Mouse (Mus musculus): ENCODE measurements around the gene C330021F23Rik. TPM values are rescaled to one million over a fixed set of nuclear protein-coding genes. Genes with fewer than 3 reads are reported as not detected.

The C330021F23Rik gene
- polyA plus RNA-seq (2015; fragmentation: Nextera tagmentation; extraction: Ambion mirVana) = 8.4 and 8.5 TPM in 2 replicates

- peak within 1 kb of the TSS; percentile 35 for H3K4me3 ChIP-seq (ENCODE audit: low read length)
- H3K27ac ChIP-seq (ENCODE audit: low read length) = peak within 1 kb of the TSS; percentile 87
- no peaks in the 10 kb centered on the region for H3K27me3 ChIP-seq (ENCODE audit: insufficient read depth, low read length)
- WGBS = 3% methylated on average over 12 of the region's 12 CpGs
- no peaks in the 10 kb centered on the region for H3K36me3 ChIP-seq (ENCODE audit: insufficient read depth, low read length)
- H3K9me3 ChIP-seq (ENCODE audit: low read length) = no peaks in the 10 kb centered on the region
- peak within 1 kb of the TSS; percentile 62 for H3K9ac ChIP-seq (replicated peaks; ENCODE audit: low read length)
- H3K4me2 ChIP-seq (replicated peaks; ENCODE audit: low read depth, low read length) = peak within 1 kb of the TSS; percentile 53
- H3K4me1 ChIP-seq (ENCODE audit: insufficient read depth, low read length) = peaks cover 8% of the 10 kb centered on the region; the same call in 1 of the 2 replicates
- peak; percentile 90 for ATAC-seq (ENCODE audit: low FRiP score, low TSS enrichment)
Measured at GRCm38 (mm10) chr8:3567641-3568371, at the start of gene C330021F23Rik. Gene C330021F23Rik (plus strand): TSS chr8:3567990.

GRCm38 (mm10) chr8:3522007-3522697 lies 45.6 kb upstream of the C330021F23Rik start:
- no peak for ATAC-seq (ENCODE audit: low FRiP score, low TSS enrichment)
- 91% methylated on average over 13 of the region's 13 CpGs for WGBS

GRCm38 (mm10) chr8:3530816-3531215 lies 37.0 kb upstream of the C330021F23Rik start:
- Histone ChIP-seq H3K4me3 (ENCODE audit: low read length) (no peak overlapping the region), H3K27me3 (ENCODE audit: insufficient read depth, low read length) (no peaks in the 10 kb centered on the region), H3K4me2 (replicated peaks; ENCODE audit: low read depth, low read length) (no peak overlapping the region), H3K9ac (replicated peaks; ENCODE audit: low read length) (no peak overlapping the region), H3K27ac (ENCODE audit: low read length) (no peak overlapping the region), H3K36me3 (ENCODE audit: insufficient read depth, low read length) (peaks cover 34% of the 10 kb centered on the region), H3K9me3 (ENCODE audit: low read length) (no peaks in the 10 kb centered on the region), H3K4me1 (ENCODE audit: insufficient read depth, low read length) (no peaks in the 10 kb centered on the region)
- WGBS = 89% methylated on average over 5 of the region's 5 CpGs
- no peak for ATAC-seq (ENCODE audit: low FRiP score, low TSS enrichment)

More at GRCm38 (mm10) chr8:3522007-3522697, 45.6 kb upstream of the C330021F23Rik start:
- H3K4me2 ChIP-seq (replicated peaks; ENCODE audit: low read depth, low read length) = no peak overlapping the region
- H3K9ac ChIP-seq (replicated peaks; ENCODE audit: low read length) = no peak overlapping the region
- no peaks in the 10 kb centered on the region for H3K4me1 ChIP-seq (ENCODE audit: insufficient read depth, low read length)
- no peak overlapping the region for H3K4me3 ChIP-seq (ENCODE audit: low read length)
- H3K27ac ChIP-seq (ENCODE audit: low read length) = no peak overlapping the region
- H3K36me3 ChIP-seq (ENCODE audit: insufficient read depth, low read length) = peaks cover 45% of the 10 kb centered on the region
- no peaks in the 10 kb centered on the region for H3K27me3 ChIP-seq (ENCODE audit: insufficient read depth, low read length)
- no peaks in the 10 kb centered on the region for H3K9me3 ChIP-seq (ENCODE audit: low read length)

- H3K4me1 ChIP-seq (ENCODE audit: insufficient read depth, low read length) = no peaks in the 10 kb centered on the region
- no peak overlapping the region for H3K4me3 ChIP-seq (ENCODE audit: low read length)
- no peaks in the 10 kb centered on the region for H3K9me3 ChIP-seq (ENCODE audit: low read length)
- ATAC-seq (ENCODE audit: low FRiP score, low TSS enrichment) = no peak
- 94% methylated on average over 18 of the region's 18 CpGs for whole genome bisulfite sequencing
- no peak overlapping the region for H3K4me2 ChIP-seq (replicated peaks; ENCODE audit: low read depth, low read length)
- H3K27me3 ChIP-seq (ENCODE audit: insufficient read depth, low read length) = no peaks in the 10 kb centered on the region
- H3K36me3 ChIP-seq (ENCODE audit: insufficient read depth, low read length) = peaks cover 35% of the 10 kb centered on the region
- no peak overlapping the region for H3K27ac ChIP-seq (ENCODE audit: low read length)
- H3K9ac ChIP-seq (replicated peaks; ENCODE audit: low read length) = no peak overlapping the region
Measured at GRCm38 (mm10) chr8:3531936-3532335, 35.9 kb upstream of the C330021F23Rik start.

GRCm38 (mm10) chr8:3536053-3536841 lies 31.5 kb upstream of the C330021F23Rik start:
- Histone ChIP-seq H3K4me2 (replicated peaks; ENCODE audit: low read depth, low read length) (no peak overlapping the region), H3K27ac (ENCODE audit: low read length) (no peak overlapping the region), H3K36me3 (ENCODE audit: insufficient read depth, low read length) (peaks cover 69% of the 10 kb centered on the region), H3K4me1 (ENCODE audit: insufficient read depth, low read length) (no peaks in the 10 kb centered on the region), H3K27me3 (ENCODE audit: insufficient read depth, low read length) (no peaks in the 10 kb centered on the region), H3K9me3 (ENCODE audit: low read length) (no peaks in the 10 kb centered on the region), H3K9ac (replicated peaks; ENCODE audit: low read length) (no peak overlapping the region), H3K4me3 (ENCODE audit: low read length) (no peak overlapping the region)
- no peak for ATAC-seq (ENCODE audit: low FRiP score, low TSS enrichment)
- 60% methylated on average over 15 of the region's 15 CpGs for WGBS

- no peaks in the 10 kb centered on the region for H3K27me3 ChIP-seq (ENCODE audit: insufficient read depth, low read length)
- no peak for ATAC-seq (ENCODE audit: low FRiP score, low TSS enrichment)
- 98% methylated on average over 9 of the region's 9 CpGs for WGBS
- no peak overlapping the region for H3K27ac ChIP-seq (ENCODE audit: low read length)
- H3K9me3 ChIP-seq (ENCODE audit: low read length) = no peaks in the 10 kb centered on the region
- H3K36me3 ChIP-seq (ENCODE audit: insufficient read depth, low read length) = peaks cover 67% of the 10 kb centered on the region
- no peak overlapping the region for H3K9ac ChIP-seq (replicated peaks; ENCODE audit: low read length)
- H3K4me3 ChIP-seq (ENCODE audit: low read length) = no peak overlapping the region
- H3K4me1 ChIP-seq (ENCODE audit: insufficient read depth, low read length) = no peaks in the 10 kb centered on the region
- no peak overlapping the region for H3K4me2 ChIP-seq (replicated peaks; ENCODE audit: low read depth, low read length)
Measured at GRCm38 (mm10) chr8:3536940-3537339, 30.9 kb upstream of the C330021F23Rik start.

GRCm38 (mm10) chr8:3537666-3538065 lies 30.1 kb upstream of the C330021F23Rik start:
- H3K9me3 ChIP-seq (ENCODE audit: low read length) = no peaks in the 10 kb centered on the region
- H3K27me3 ChIP-seq (ENCODE audit: insufficient read depth, low read length) = no peaks in the 10 kb centered on the region
- 82% methylated on average over 26 of the region's 26 CpGs for WGBS
- H3K4me2 ChIP-seq (replicated peaks; ENCODE audit: low read depth, low read length) = no peak overlapping the region
- H3K36me3 ChIP-seq (ENCODE audit: insufficient read depth, low read length) = peaks cover 67% of the 10 kb centered on the region
- no peak overlapping the region for H3K4me3 ChIP-seq (ENCODE audit: low read length)
- no peaks in the 10 kb centered on the region for H3K4me1 ChIP-seq (ENCODE audit: insufficient read depth, low read length)
- ATAC-seq (ENCODE audit: low FRiP score, low TSS enrichment) = 0 out of 2 replicates have a peak, but pooled peaks have one; percentile 57
- H3K9ac ChIP-seq (replicated peaks; ENCODE audit: low read length) = no peak overlapping the region
- no peak overlapping the region for H3K27ac ChIP-seq (ENCODE audit: low read length)

- H3K27ac ChIP-seq (ENCODE audit: low read length) = no peak overlapping the region
- no peaks in the 10 kb centered on the region for H3K4me1 ChIP-seq (ENCODE audit: insufficient read depth, low read length)
- no peak for ATAC-seq (ENCODE audit: low FRiP score, low TSS enrichment)
- no peaks in the 10 kb centered on the region for H3K27me3 ChIP-seq (ENCODE audit: insufficient read depth, low read length)
- WGBS = 81% methylated on average over 7 of the region's 7 CpGs
- H3K4me3 ChIP-seq (ENCODE audit: low read length) = no peak overlapping the region
- no peak overlapping the region for H3K4me2 ChIP-seq (replicated peaks; ENCODE audit: low read depth, low read length)
- H3K9me3 ChIP-seq (ENCODE audit: low read length) = no peaks in the 10 kb centered on the region
- H3K36me3 ChIP-seq (ENCODE audit: insufficient read depth, low read length) = peaks cover 80% of the 10 kb centered on the region
- no peak overlapping the region for H3K9ac ChIP-seq (replicated peaks; ENCODE audit: low read length)
Measured at GRCm38 (mm10) chr8:3539146-3539545, 28.6 kb upstream of the C330021F23Rik start.

GRCm38 (mm10) chr8:3540076-3540475 lies 27.7 kb upstream of the C330021F23Rik start:
- H3K4me3 ChIP-seq (ENCODE audit: low read length) = no peak overlapping the region

More at GRCm38 (mm10) chr8:3540076-3540475, 27.7 kb upstream of the C330021F23Rik start:
- H3K4me1 ChIP-seq (ENCODE audit: insufficient read depth, low read length) = no peaks in the 10 kb centered on the region
- no peak for ATAC-seq (ENCODE audit: low FRiP score, low TSS enrichment)
- H3K9me3 ChIP-seq (ENCODE audit: low read length) = no peaks in the 10 kb centered on the region
- no peak overlapping the region for H3K4me2 ChIP-seq (replicated peaks; ENCODE audit: low read depth, low read length)
- H3K27me3 ChIP-seq (ENCODE audit: insufficient read depth, low read length) = no peaks in the 10 kb centered on the region
- peaks cover 89% of the 10 kb centered on the region for H3K36me3 ChIP-seq (ENCODE audit: insufficient read depth, low read length)
- H3K27ac ChIP-seq (ENCODE audit: low read length) = no peak overlapping the region
- H3K9ac ChIP-seq (replicated peaks; ENCODE audit: low read length) = no peak overlapping the region
- WGBS = 80% methylated on average over 4 of the region's 4 CpGs
